Mouse (Mus musculus) thymus, adult 2 months (tissue): Measurements from ENCODE around the gene Pafah1b2. TPM values are rescaled to one million over a fixed set of nuclear protein-coding genes. Genes with fewer than 3 reads are reported as not detected.
A peak's percentile ranks its signal among the peaks of the same experiment; 100 is the strongest.

ENCODE experiments used
- DNase-seq: peaks from one replicate; pipeline ENCODE4 v3.0.0; 2021
- H3K27ac ChIP-seq: fragments of 200-500 bp; 2 replicates; pipeline ENCODE4 v1.5.1; 2012; ENCODE audit warnings: low read length, control low read depth; ENCODE audit not compliant: control insufficient read depth, insufficient read depth
- H3K27me3 ChIP-seq: fragments of 200-500 bp; 2 replicates; pipeline ENCODE4 v1.6.1; 2012; ENCODE audit warnings: mild to moderate bottlenecking, low read length, moderate library complexity, mixed read lengths; ENCODE audit not compliant: control insufficient read depth, insufficient read depth
- H3K36me3 ChIP-seq: fragments of 200-500 bp; 2 replicates; pipeline ENCODE4 v1.6.1; 2012; ENCODE audit warnings: mild to moderate bottlenecking, low read length, moderate library complexity; ENCODE audit not compliant: control insufficient read depth, insufficient read depth
- H3K4me1 ChIP-seq: fragments of 200-500 bp; replicated peaks from 2 replicates; pipeline ENCODE4 v1.6.1; 2012; ENCODE audit warnings: low read length; ENCODE audit not compliant: control insufficient read depth, insufficient read depth
- H3K4me3 ChIP-seq: fragments of 200-500 bp; 2 replicates; pipeline ENCODE4 v1.5.1; 2012; ENCODE audit warnings: mild to moderate bottlenecking, low read length, control low read depth, moderate library complexity; ENCODE audit not compliant: control insufficient read depth, insufficient read depth
- CTCF ChIP-seq: fragments of 200-500 bp; IDR thresholded peaks from 2 replicates; pipeline ENCODE4 v1.5.1; 2012; ENCODE audit warnings: mild to moderate bottlenecking, control low read depth, low read length, moderate library complexity, borderline replicate concordance; ENCODE audit not compliant: control insufficient read depth, poor library complexity, insufficient read depth; ENCODE audit errors: extremely low read depth
- POLR2A ChIP-seq: fragments of 200-500 bp; IDR thresholded peaks from 2 replicates; pipeline ENCODE4 v1.6.1; 2012; ENCODE audit warnings: mild to moderate bottlenecking, low read length, control low read depth, moderate library complexity; ENCODE audit not compliant: control insufficient read depth, poor library complexity, insufficient read depth; ENCODE audit errors: extremely low read depth
- WGBS: fragments of 180-500 bp; shearing (Covaris S2); methylation state at CpG from one replicate; pipeline ENCODE4 v1.1.7; 2018; 5-methylcytosine and 5-hydroxymethylcytosine counted together
- polyA plus RNA-seq: library from polyadenylated mRNA; depleted of rRNA; stranded (reverse); fragments of >200 nt; gene quantifications from 2 replicates; pipeline ENCODE4 v1.2.3, GENCODE M21; 2012; rRNA removed

Gene Pafah1b2
- polyA plus RNA-seq, 1 experiment: 24.4 TPM

DNA sequence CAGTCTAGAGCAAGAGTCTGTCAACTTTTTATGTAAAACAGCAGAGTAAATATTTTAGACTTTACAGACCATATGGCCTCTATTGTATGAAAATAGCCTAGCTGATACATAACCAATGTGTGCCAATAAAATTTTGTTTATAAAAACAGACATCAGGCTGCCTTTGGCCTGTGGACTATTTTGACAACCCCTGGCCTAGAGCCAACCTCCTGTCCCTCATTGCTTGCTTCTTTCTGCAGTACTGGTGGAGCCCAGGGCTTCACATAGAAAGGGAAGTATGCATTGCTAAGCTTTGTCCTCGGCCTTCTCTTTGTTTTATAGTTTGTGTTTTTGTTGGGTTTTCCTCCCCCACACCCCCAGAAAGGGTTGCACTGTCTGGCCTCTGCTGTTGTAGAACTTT, 80.5 kb downstream of the Pafah1b2 start:
- H3K27me3 ChIP-seq: no peaks in the 10 kb centered on the region
- TF ChIP-seq POLR2A: no peak
- TF ChIP-seq CTCF: no peak
- 33% methylated on average over 1 of the region's 1 CpGs for WGBS
- H3K4me3 ChIP-seq: no peak overlapping the region
- H3K27ac ChIP-seq: no peak overlapping the region
- peaks cover 16% of the 10 kb centered on the region for H3K4me1 ChIP-seq
- no peak for DNase-seq
- peaks cover 27% of the 10 kb centered on the region for H3K36me3 ChIP-seq

GRCm38 (mm10) chr9:45929285-45929684, 83.2 kb downstream of the Pafah1b2 start:
- Histone ChIP-seq H3K27me3 (no peaks in the 10 kb centered on the region), H3K4me1 (peaks cover 14% of the 10 kb centered on the region), H3K36me3 (peaks cover 38% of the 10 kb centered on the region), H3K27ac (no peak overlapping the region), H3K4me3 (no peak overlapping the region)
- no peak for DNase-seq
- 92% methylated on average over 5 of the region's 5 CpGs for WGBS
- TF ChIP-seq POLR2A (no peak), CTCF (no peak)

DNA sequence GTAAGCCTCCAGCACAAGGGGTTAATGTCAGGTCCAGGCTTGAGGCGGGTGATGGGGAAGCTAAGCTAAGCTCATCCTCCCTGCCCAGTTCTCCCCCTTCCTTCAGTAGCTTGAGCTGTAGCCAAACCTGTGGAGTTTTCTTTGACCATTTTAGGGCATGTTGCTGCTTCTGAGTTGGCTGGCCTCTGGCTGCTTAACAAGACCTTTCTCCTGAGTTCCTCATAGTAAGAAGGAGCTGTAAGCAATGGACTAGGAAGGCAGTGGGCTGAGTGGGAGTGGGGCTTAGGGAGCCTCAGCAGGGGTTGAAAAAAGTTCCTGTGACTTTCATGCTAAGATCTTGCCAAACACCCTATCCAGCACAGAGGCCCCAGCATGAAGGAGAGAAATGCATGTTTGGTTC, 92.6 kb downstream of the Pafah1b2 start:
- Histone ChIP-seq H3K4me3 (no peak overlapping the region), H3K27me3 (no peaks in the 10 kb centered on the region), H3K27ac (peak overlapping the region; percentile 23; the same call in 1 of the 2 replicates), H3K36me3 (peaks cover 61% of the 10 kb centered on the region), H3K4me1 (no peaks in the 10 kb centered on the region)
- no peak for DNase-seq
- no peak for TF ChIP-seq POLR2A
- TF ChIP-seq CTCF: no peak
- WGBS: 91% methylated on average over 1 of the region's 1 CpGs

DNA sequence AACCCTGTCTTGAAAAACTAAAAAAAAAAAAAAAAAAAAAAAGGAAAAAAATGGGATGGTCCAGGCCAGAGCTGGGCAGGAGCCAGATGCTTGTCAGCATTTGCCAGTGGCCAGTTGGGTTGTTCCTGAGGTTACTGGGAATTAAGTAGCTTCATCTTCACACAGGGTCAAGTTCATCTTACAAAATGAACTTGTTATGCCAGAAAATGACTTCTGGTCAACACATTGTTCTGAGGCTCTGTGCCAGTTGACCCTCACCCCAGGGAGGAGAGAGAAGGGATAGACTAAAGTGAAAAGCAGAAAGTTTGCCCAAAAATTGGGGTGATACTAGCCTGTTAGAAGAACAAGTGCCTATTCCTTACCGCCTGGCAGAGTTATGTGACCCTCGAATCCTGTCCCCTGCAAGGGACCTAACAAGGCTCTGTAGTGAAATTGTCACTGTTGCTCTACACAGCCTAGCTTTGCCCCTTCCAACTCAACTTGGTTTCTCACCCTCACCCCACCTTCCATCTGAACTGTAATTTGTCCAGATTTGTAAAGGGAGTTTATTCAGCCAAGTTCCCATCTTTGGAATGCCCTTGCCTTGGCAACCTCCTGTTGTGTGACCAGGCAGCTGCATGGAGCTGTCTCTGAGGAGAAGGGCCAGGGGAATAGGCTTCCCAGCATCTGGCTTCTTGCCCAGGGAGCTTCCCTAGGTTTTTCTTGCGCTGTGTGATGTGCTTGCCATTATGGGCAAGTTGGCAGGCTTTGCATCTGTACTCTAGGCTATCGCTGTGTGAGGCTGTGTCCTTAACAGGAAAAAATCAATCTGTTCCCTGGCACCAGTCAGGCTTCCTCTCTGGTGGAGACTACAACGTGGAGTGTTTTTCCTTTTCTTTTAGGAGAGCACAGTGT, 95.2 kb downstream of the Pafah1b2 start:
- H3K36me3 ChIP-seq: peaks cover 74% of the 10 kb centered on the region
- H3K4me3 ChIP-seq: no peak overlapping the region
- no peak for TF ChIP-seq POLR2A
- no peaks in the 10 kb centered on the region for H3K27me3 ChIP-seq
- 94% methylated on average over 5 of the region's 5 CpGs for WGBS
- no peak overlapping the region for H3K27ac ChIP-seq
- H3K4me1 ChIP-seq: no peaks in the 10 kb centered on the region
- DNase-seq: no peak

- WGBS: 98% methylated on average over 2 of the region's 2 CpGs
- no peak overlapping the region for H3K27ac ChIP-seq
- DNase-seq: no peak
- H3K4me3 ChIP-seq: no peak overlapping the region
- H3K36me3 ChIP-seq: peaks cover 87% of the 10 kb centered on the region
- no peak for TF ChIP-seq POLR2A
- TF ChIP-seq CTCF: no peak
- H3K4me1 ChIP-seq: no peaks in the 10 kb centered on the region
- no peaks in the 10 kb centered on the region for H3K27me3 ChIP-seq
Observed at GRCm38 (mm10) chr9:45915659-45916058, 96.8 kb downstream of the Pafah1b2 start.

Other genes with a start within 250 kb of the Pafah1b2 start
- gene Cep164, start 184.0 kb downstream of the Pafah1b2 start, polyA plus RNA-seq: 32.0 and 35.9 TPM in 2 replicates
- gene Bace1, start 174.1 kb downstream of the Pafah1b2 start, polyA plus RNA-seq: 7.7 and 10.1 TPM in 2 replicates
- gene Pcsk7, start 106.2 kb downstream of the Pafah1b2 start, polyA plus RNA-seq: 72.8 and 85.1 TPM in 2 replicates
- 23.1 and 30.4 TPM in 2 replicates for gene Rnf214, start 105.8 kb downstream of the Pafah1b2 start, polyA plus RNA-seq
- gene Tagln, start 76.6 kb downstream of the Pafah1b2 start, polyA plus RNA-seq: 66.3 and 69.5 TPM in 2 replicates
- gene Sidt2, start 57.4 kb downstream of the Pafah1b2 start, polyA plus RNA-seq: 504 and 614 TPM in 2 replicates
- 28.5 and 29.4 TPM in 2 replicates for gene Sik3, start 130 bp upstream of the Pafah1b2 start, polyA plus RNA-seq
- 3.3 and 13.1 TPM in 2 replicates for gene Apoa1, start 215.9 kb upstream of the Pafah1b2 start, polyA plus RNA-seq
- gene Apoc3, start 222.9 kb upstream of the Pafah1b2 start, polyA plus RNA-seq: 6.5 and 22.7 TPM in 2 replicates
- 6.9 and 8.2 TPM in 2 replicates for gene Apoa4, start 228.0 kb upstream of the Pafah1b2 start, polyA plus RNA-seq